Mouse (Mus musculus) c-Kit-positive CD71-positive TER-119-positive erythroid progenitor cells, embryonic 14.5 days (primary cell): Measurements from ENCODE around the gene Adamts8.

Experiments
- DNase-seq: peaks from one replicate; pipeline ENCODE4 v3.0.0-alpha.2; 2013; ENCODE audit warnings: low spot score

The Adamts8 gene

DNA sequence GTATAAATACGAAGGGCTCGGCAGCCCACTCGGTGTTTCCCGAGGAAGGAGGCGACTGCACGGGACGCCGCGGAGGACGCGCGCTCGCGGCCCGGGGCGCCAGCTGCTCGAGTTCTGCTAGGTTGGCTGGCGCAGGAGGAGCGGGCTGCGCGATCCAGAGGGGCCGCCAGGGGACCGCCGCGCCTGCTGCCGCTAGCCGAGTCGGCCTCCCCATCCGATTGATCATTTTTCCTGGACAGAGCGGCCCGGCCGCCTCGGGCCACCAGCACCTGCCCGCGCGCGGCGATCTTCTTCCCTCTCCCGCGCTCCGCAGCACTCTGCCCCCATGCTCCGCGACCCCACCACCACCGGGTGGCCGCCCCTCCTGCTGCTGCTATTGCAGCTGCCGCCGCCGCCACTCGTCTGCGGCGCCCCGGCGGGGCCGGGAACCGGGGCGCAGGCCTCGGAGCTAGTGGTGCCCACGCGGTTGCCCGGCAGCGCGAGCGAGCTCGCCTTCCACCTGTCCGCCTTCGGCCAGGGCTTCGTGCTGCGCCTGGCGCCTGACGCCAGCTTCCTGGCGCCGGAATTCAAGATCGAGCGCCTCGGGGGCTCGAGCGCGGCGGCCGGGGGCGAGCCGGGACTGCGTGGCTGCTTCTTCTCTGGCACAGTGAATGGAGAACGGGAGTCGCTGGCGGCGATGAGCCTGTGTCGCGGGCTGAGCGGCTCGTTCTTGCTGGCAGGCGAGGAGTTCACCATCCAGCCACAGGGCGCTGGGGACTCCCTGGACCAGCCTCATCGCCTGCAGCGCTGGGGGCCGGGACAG lies at the start of gene Adamts8:
Gene Adamts8, plus strand, starts transcription at position 51 of the 802 bp plus-strand sequence.
- no peak for DNase-seq

DNA sequence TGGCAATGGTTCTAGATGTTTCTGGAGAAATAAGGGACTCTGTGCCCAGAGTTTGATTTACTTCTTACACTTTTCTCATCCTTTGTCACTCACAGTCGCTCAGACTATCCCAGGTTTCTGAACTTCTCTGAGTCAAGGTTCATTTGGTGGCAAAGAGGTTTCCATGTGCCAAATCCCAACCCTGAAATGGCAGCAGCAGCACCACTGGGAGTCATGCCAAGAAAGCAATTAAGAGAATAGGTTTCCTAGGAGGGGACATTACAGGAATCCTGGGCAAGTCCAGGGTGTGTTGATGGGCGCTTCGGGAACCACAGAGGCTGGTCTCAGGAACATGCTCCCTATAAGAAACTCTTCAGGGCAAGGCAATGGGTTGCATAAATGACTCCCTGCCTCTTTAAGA lies 46.7 kb upstream of the Adamts8 start:
- no peak for DNase-seq

DNA sequence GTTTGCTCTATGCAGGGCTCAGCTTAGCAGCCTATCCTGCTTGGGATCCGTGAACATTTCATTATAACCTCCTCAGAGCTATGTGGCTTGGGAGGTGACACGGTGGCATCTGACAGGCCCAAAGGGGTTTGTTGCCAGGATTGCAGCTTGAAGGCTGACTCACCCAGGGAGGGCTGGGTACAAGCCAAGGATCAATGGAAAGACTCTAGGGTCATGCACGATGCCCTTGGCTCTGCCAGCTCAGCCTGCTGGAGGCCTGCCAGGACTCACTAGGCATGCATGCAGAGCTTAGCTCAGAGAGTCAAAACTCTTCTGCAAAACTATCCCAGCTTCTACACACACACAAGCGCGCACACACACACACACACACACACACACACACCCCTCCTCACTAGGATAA lies 45.6 kb upstream of the Adamts8 start:
- DNase-seq, result no peak

DNA sequence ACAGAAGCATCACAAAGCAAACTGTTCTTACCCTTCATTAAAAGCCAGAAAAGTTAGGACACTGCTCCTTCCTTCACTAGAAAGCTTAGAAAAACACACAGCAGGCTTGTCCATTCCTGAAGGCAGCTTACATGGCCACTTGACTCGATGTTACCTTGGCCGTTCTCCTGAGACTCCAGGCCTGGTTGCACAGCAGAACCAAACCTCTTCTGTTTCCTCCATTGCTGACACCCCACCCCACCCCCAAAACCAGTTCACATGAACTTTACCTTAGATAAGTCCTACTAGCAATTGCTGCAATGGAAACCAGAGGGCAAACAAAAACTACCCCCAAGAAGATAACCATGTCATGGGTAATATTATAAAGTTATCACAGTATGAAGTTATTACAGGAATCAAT lies 45.2 kb upstream of the Adamts8 start:
- DNase-seq, result no peak

DNA sequence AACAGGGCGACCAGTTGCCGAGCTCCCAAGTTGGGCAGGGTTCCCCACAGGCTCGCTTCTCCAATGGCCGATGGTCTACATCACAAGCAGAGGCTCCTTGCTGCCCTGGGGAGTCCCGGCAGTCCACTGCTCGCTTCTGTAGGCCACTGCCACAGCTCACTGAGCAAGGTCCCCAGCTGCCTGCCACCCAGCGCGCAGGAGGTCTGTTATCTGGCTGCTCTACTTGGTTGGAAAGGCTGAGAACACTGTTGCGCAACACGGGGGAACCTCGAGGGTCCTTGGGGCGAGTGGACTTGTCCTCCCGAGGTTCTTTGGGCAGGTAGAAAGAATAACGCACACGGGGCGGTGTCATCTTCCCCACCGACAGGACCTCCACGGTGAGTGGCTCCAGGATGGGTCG lies 40.2 kb upstream of the Adamts8 start:
- no peak for DNase-seq

DNA sequence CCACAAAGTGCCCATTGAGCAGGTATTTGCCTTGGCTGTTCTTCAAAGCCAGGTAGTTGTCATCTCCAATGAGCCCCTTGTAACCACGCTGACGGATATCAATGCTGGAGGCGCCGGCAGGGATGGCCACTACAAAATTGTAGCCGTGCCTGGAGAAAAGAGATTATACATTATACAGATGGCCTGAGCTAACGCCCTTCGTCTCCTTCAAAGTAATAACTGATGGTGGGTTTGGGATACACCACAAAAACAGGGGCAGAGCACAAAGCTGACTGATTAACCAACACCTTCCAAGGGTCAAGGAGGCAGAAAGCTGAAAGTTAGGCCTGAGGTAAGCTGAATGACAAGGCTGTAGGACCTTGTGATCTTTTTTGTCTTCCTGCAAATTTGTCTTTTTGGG lies 39.7 kb upstream of the Adamts8 start:
- DNase-seq, result no peak

DNA sequence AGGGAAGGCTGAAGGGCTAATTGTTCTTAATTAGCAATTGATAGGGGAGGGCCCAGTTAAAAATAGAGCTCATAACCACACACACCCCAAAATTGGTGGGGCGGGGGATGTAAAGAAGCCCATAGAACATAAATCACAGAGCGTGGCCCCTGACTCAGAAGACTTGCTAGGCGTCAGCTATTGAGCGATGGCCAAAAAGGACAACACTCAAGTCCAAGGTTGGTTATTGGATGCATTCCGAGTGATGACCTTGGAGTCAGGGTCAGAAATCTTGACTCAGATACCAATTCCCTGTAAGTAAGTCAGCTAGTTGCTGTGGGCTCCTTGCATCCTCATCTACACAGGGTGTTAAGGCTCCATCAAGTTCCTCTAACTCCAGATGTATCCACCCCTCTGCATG lies 39.1 kb upstream of the Adamts8 start:
- no peak for DNase-seq

DNA sequence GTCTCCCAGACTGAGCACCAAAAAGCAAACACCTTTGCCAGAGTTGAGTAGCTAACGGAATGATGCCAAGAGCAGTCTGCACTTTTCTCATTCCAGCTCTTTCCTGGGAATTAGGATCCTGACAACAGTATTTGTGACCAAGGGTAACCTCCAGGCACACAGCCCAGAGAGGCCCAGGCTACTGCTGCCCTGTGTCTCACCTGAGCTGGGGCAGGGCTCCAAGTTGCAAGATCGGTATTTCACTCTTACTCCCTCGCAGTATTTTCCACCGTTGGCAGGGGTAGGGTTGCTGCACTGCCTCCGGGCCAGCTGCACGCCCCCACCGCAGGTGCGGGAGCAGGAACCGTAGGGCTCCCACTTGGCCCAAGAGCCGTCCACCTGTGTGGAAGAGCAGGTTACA lies 36.5 kb upstream of the Adamts8 start:
- DNase-seq, result no peak

DNA sequence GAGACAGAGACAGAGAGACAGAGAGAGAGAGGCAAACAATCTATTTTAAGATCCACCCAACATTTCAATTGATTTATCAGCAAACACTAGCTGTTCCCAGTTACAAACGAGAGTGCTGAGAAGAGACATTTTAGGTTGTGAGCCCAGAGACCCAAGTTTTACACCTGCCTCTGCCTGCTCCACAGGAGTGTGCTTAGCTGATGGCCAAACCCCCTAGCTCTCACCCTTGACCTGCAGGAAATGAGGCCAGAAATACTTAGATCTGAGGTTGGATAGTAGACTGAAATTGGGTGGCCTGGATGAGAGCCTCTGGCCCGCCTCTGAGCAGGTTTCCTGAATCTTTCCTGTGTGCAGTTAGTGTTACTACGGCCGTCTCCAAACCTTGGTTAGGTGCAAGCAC lies 35.9 kb upstream of the Adamts8 start:
- no peak for DNase-seq

DNA sequence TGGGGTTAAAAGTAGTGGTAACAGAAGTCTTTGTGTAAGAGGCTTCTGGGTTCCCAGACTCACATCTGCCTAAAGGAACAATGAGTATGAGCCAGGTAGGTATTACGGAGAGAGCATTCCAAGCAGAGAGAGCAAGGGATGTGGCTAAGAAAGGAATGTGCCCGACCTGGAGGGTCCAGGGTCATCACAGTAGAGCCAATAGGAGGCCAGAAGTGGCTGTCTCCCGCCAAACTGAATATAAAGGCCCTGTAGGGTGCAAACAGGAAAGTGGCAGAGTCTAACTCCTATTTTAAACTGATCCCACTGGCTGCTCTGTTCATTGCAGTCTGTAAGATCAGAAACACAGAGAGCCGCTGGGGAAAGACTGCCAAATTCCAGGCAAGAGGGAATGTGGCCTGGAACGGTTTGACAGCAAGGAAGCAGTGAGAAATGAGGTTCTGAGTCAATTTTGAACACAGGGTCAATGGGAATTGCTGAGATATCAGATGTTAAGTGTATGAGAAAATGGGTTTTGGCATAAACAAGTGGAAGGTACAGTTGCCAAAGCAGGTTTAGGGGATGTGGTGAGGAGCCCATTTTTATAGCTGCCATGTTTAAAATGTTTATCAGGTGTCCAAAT lies 34.6 kb upstream of the Adamts8 start:
- DNase-seq, result no peak

DNA sequence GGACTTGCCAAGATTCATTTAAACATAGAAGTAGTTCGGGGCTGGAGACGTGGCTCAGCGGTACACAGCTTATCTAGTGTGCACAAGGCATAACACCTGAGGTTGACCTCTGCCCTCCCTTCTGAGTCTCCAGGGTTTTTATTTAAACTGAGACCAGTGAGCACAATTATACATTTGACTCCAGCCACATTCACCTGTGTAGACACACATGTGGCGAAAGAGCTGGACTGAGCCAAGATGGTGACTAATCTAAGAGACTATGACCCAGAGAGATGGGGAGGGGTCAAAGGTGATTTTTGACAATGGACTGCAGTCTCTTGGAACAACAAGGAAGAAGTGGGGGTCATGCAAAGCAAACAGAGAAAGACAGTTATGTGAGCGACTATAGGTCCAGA lies 34.1 kb upstream of the Adamts8 start:
- DNase-seq, result no peak

DNA sequence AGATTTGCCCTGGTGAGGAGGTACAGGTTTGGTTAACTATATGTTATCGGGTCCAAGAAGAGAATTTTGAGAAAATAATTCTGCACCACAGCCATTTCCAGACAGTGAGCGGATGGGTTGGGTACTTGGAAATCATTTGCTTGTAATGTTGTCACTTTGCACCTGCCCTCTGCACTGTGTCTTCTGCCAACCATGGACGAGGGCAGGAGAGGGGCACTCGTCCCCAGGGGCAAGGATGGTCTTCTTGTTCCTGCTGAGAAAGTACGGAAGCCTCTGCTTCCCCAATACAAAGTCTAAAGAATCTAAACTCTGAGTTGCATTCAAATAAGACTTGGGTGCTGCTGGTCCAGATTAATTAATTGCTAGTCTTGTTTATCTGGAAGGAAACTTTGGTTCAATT lies 33.4 kb upstream of the Adamts8 start:
- DNase-seq, result no peak

DNA sequence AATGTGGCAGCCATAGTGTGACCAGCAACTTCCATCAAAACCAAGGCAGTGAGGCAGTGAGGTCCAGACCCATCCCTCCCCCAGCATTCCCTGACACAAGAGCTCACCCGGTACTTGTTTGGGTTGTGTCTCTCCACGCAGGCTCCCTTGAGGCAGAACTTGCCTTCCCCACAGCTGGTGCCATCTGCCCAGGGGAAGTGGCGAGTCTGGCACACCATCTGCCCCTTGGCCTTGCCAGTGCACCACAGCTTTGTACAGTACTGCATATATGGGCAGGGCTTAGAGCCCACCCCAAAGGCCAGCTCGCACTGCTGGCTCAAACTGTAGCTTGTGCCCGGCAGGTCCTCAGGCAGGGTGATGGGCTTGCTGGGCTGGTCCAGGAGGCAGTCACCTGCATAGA lies 31.9 kb upstream of the Adamts8 start:
- no peak for DNase-seq

DNA sequence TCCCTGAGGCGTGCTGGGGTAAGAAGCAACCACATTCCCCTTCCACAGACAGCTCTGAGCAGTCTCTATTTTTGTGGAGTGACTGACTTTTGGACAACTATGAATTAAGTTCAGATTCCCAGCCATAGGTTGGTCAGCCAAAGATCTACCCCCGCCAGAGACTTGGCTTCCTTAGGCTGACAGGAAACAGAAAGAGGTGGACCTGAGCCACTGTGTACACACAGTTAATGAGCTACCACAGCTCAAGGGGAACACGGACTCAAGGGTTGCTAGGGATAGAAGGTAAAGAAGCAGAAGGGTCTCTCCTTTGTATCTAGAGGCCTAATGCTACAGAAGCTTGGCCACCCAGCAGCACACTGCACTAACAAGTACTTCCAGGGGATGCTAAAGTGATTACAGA lies 30.2 kb upstream of the Adamts8 start:
- no peak for DNase-seq

DNA sequence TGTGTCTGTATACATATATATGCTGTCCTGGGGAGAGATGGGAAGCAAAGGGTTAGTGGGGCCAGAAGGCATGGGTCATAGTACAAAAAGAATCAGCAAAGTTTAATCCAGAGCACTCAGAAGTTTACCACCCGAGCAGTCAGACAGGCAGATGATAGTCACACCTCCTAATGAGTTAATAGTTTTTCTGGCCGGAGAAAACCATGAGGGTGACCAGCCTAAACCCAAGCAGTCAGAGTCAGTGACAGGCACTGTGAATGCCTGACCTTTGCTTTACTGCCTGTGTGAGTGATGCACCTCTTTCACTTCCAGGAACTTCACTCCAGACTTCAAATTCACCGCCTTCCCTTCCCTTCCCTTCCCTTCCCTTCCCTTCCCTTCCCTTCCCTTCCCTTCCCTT lies 28.9 kb upstream of the Adamts8 start:
- no peak for DNase-seq

DNA sequence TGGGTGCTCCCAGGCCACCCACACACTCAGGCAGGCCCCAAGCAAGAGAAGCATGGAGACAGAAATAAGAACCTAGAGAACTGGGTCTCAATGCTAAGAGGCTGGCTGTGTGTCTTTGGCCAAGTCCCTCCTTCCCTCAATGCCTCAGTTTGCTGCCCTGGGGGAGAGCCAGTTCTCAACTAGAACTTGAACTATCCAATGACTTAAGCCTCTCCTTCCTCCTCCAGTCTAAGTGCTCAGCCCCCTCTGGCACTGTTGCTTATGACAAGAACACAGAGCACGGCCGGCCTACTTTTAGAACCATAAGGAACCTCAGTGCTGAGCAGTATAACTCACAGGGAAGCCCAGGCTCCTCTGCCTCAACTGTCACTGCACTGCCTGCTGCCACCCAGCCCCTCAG lies 28.1 kb upstream of the Adamts8 start:
- DNase-seq, result no peak

DNA sequence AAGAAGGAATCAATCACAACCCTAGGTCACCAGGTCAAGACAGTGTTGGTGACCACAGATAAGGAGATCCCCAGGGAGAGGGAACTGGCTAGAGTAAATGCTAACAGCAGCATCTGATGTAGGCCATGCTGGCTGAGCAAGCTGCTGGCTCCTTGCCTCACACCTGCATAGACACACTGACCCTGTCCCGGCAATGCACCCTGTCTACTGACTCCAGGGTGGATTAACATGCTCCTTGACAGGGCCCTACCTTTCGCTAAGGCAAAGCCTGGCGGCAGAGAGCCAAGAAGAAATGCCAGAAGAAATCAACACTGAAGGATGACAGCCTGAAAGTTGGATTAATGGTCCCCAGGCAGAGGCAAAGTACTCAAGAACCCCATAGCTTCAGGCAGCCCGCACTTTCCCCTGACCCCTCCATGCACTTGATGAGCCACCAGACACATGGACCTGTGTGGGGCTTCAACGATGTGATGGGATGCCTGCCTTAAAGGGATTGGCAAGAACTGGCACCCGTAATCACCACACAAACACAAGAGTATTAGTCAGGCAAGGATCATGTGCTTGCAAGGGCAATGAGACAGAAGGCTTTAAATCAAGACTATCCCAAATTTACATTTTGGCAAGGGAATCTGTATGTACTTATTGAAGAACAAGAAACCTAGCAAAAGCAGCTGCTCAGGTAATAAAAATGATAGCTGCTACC lies 25.9 kb upstream of the Adamts8 start:
- no peak for DNase-seq

DNA sequence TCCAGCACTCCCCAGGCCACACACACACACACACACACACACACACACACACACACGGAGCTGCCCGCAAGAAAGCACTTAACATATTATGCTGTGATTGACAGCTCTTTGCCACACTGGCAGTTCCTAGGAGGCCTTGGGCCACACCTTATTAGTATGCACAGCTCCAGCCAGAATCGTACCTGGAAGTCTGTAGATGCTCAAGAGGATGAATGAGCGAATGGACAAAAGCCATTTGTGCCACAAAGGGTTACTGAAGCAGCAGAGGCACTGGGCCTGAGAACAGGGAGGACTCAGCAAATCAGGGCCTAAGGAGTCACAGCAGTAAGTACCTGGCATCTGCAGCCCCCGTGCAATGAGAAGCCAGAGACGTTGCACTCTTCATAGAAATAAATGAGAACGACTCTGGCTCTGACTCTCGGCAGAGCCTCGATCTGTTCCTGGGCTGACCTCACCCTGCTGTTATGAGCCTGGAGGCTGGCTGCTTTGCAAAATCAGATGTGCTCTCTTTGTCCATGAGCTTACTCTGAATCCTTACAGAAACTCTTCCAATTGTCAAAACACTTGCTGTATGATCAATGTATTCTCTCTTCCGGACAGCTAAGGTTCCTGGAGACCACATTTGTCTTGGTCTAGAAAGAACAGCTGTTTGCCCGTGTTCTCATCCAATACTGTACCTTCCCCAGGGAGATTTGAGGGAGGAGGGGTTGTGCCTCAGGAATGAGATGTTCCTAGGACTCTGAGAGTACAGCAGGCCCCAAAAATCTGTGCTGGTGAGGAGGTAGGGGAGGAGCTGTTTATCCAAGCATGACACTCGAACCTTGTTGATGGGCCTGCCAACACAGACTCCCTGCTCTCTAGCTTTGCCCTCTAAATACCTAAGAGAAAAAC lies 23.7 kb upstream of the Adamts8 start:
- DNase-seq, result no peak

DNA sequence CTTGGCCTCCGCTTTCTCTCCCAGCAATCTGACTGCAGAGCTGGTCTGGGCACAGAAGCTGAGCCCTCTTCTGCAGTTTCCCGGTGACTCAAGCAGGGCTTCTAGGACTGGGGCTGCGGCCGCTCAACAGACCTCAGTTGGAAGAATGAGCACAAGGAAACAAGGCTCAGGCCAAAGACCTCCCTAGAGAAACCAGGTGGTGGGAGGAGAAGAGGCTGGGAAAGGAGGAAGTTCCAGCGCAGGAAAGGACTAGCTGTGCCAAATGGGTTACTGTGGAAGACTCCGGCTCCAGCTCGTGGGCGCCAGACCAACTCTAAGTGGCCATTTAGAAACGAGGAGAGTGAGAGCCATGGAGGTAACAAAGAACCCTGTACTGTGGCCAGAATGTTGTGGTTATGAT lies 22.7 kb upstream of the Adamts8 start:
- DNase-seq, result no peak

DNA sequence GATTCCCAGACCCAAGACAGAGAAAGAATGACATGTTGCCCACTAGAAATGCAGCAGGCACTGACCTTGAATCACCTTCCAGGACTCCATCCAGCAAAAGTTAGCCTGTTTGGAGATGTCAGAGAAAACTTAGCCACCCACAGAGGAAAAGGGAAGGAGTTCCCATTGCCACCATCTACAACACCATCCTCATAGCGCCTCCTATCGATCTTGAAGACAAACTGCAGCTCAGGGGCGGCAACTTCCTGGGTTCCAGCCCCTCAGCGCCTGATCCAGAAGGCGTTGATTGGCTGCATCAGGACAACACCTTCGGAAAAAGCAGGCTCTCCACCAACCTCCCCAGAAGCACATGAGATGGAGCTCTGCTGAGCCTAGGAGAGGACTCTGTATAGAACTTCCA lies 21.6 kb upstream of the Adamts8 start:
- DNase-seq, result no peak

DNA sequence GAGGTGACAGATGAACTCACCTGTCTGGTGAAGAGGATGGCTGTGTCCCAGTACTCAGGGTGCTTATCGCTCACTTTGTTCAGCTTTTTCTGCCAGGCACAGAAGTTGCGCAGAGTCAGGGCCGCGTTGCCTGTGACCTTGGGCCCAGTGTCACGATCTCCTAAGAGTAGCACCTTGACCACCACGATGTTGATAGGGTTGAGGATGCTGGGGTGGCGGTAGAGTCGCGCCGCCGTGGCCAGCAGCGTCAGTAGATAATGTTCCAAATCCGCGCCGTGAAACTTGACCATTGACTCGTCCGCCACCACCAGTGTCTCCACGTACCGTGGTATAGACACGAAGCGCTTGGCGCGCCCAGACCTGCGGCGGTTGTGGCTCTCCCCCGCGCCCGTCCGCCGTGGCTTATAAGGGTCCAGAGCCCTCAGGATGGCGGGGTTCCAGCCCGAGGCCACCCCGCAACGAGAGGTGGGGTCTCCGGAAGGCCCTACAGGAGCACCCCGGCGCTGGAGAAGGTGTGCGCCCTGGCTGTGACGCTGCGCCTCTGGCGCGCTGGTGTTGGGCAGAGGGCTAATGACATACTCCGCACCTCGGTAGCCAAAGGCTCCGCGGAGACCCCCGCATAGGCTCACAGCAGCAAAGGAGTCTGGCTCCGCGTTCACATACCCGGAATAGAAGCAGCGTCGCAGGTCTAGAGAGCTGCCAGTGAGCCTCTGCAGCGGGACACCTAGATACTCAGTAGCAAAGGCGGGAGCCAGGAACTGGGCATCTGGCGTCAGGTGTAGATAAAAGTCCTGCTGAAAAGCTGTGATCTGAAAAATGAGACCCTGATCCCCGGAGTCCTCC lies 20.9 kb upstream of the Adamts8 start:
- DNase-seq, result no peak
